Mouse (Mus musculus): ENCODE measurements around the gene Arhgap23.

GRCm38 (mm10) chr11:97370329-97371091 is 44.8 kb upstream of the Arhgap23 start:
- no peak for TF ChIP-seq POLR2A (IDR thresholded peaks at IDR 0.05; ENCODE audit: extremely low read depth, insufficient read depth, low read length)
- no peak for TF ChIP-seq CTCF (IDR thresholded peaks at IDR 0.05; ENCODE audit: low read depth, low read length)

Measured in liver, adult 2 months (tissue).